Mouse (Mus musculus) heart, adult 2 months (tissue): ENCODE results near the gene Col13a1.

Experiments
- CTCF ChIP-seq: fragments of 200-600 bp; IDR thresholded peaks from 2 replicates; pipeline ENCODE4 v1.8.1; 2022; ENCODE audit warnings: antibody characterized with exemption, mild to moderate bottlenecking, moderate library complexity
- POLR2A ChIP-seq: fragments of 200-500 bp; IDR thresholded peaks from 2 replicates; pipeline ENCODE4 v1.6.1; 2011; ENCODE audit warnings: mild to moderate bottlenecking, low read depth, low read length, control low read depth; ENCODE audit not compliant: insufficient read depth

DNA sequence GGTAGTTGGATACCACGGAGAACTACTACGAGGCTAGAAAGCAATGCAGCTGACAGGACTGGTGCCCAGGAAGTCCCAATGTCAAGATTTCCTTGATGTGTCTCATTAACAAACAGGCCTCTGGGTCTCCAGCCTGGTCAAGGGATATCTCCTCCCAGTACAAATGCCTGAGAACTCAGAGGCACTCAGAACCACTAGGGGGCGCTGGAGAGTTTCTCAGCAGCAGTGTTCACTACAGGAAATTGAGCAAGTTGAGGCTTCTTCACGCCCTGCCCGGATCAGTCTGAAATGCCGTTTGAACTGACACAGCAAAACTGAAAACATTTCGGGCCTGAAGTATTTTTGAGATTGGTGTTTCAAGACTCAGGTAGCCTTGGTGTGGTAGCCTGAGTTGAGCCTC, 1.5 kb upstream of the Col13a1 start:
- TF ChIP-seq CTCF (peak; percentile 98), POLR2A (no peak)
